Mouse (Mus musculus): ENCODE data around the gene Rad54l2. TPM values are rescaled to one million over a fixed set of nuclear protein-coding genes. Genes with fewer than 3 reads are reported as not detected.

The Rad54l2 gene
- 10 to 100 TPM; 29.5 to 31.2 TPM for total RNA-seq (2021)

DNA sequence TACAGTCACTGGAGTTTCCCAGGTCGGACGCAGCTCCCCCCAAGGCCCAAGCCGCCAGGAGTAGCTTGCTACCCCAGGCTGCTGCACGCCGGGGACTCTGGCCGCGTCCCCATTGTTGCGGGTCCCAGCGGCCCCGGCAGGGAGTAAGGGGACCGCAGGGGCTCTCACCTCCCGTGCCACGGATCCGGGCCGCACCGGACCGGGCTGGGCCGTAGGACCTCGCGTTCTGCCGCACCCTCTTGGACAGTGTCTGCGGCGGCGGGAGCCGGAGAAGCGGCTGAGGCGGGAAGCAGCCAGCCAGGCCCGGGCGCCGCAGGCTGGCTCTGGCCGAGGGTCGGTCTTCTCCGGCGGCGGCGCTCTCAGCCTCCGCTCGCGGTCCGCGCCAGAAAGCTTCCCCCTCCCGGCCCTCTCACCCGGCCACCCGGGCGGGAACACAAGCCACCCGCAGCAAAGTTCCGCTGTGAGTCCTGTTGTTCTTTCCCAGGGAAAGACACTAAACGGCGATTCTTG is at the start of gene Rad54l2:
Rad54l2 (minus strand) TSS at position 383 of the 510 bp plus-strand sequence.
- intact Hi-C loops (cut with DNase I), result no loop called here
- peak; percentile 84 for DNase-seq

DNA sequence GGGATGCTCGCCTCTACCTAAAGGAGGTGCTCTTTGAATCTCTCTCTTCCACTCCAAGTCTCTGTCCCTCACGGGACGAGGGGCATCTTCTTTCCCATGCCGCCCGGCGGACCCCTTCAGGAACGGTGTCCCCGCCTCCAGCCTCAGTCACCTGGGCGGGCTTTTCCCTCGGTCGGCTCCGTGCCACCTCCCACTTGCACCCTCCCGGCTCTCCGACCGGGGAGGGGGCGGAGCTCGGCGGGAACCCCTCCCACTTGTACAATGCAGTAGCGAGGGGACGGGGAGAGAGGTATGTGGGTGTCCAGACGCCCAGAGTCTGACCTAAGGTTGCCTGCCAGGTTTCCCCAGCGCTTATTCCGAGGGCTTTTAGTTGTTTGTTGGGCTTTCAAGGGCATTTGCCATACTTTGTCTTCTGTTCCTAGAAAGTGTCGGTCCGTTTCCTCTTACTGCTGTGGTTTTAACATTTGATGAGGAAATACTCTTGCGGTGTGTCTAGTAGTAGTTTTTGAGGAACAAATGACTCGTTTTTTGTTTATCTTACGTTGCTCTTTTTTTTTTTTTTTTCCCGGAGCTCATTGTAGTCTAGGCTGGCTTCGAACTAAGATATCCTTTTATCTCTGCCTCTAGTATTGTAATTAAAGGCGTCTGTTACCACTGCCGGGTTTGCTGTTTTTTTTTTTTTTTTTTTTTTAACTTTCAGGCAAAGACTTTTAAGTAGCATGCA is 33.5 kb upstream of the Rad54l2 start:
- peak; percentile 86 for DNase-seq
- intact Hi-C loops (cut with DNase I), result no loop called here

DNA sequence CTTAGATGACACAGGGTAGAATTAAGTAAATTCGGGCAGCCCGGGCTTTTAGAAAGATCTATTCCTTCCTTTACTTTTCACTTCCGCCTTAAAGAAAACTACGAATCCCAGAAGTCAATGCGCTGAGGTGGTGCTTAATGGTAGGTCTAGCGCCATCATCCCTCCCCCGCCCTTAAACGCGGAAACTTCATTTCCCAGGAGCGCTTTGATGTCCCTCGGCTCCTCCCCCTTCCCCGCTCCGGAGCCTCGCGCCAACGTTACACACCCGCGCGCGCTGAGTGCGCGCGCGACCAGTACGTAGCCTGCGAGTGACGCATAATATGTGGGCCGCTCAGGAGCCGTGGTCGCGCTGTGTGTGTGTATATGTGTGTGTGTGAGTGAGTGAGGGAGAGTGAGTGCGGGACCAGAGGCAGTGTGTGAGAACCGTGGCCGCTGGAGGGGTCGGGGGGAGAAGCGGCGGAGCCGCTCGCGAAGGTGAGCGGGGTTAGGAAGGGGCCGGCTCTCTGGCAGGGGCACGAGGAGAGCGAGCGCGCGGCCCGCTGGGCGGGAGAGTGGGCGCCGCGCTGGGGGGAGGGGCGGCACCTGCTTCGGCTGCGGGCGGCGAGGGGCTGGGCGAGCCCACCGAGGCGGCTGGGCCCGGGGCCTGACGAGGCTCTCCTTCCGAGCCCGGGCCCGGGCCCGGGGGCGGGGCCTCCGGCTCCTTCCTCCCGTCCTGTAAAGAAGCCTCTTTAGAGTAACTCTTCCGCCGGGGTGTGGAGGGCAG is 32.8 kb upstream of the Rad54l2 start, which contains the start of gene Dcaf1:
Dcaf1 (plus strand) TSS at position 257 of the 763 bp plus-strand sequence.
- DNase-seq, result peak; percentile 97
- intact Hi-C loops (cut with DNase I), result no loop called here

DNA sequence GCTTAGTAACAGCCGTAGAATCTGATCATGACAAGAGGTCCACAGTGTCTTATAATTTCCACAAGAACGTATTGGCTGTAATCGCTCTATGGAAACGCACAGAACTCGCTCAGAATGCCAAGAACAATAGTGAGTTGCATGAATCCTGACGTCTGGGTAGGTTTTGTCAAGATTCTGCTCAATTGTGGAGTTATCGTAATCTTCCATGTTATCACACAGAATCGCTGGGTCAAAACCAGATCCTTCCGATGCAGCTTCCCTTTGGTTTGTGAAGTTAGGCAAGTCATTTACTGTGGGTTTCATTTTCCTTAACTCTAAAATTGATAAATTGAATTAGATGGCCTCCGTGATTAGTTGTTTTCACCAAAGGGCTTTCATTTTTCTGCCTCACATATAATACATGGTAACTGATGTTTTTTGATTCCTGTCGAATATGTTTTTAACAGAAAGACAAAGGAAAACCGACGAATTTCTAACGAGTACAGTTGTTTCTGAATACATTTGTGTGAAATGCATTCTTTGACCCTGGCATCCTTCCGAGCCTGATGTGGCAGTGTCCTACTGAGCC is 32.1 kb upstream of the Rad54l2 start:
- DNase-seq, result no peak

DNA sequence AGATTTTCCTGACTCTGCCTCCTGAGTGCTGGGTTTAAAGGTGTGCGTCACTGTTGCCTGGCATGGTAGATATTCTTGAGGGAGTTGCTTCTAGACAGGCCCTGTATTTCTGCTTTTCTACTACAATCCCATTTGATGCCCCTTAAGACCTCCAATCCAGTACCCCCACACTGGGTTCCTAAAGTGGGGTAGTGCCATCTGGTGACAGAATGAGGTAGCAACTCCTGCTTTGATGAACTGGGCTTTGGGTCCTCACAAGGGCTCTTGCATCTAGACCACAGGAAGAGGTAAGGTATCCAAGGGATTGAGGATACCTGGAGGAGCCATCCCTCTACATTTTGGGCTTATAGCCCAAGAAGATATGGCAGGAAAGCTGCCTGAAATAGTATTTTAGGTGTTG is 30.2 kb upstream of the Rad54l2 start:
- DNase-seq, result peak; percentile 37
- intact Hi-C loops (cut with DNase I), result loop anchor here (10.0 kb wide), 1 partner anchor 144 kb away; no protein-coding TSS in a partner anchor

More for the DNA sequence above, 32.1 kb upstream of the Rad54l2 start:
- intact Hi-C loops (cut with DNase I), result no loop called here

DNA sequence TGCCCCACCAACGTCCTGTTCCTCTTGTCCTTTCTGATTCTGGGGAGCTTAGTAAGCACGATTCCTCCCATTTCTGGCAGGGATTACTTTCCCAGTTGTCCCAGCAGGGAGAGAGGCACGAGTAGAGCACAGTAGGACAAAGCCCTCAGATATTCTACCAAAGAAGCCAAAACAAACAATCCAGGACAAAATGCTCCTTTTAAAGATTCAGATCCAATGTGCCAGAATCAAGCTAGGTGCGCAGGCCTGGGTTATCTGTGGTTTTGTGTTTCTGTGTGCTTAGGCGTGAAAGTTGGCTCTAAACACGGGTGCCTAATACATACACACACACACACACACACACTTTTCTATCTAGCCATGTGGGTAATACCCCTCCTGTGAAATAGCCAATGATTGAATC is 29.2 kb upstream of the Rad54l2 start:
- intact Hi-C loops (cut with DNase I), result loop anchor here (10.0 kb wide), 1 partner anchor 143 kb away; no protein-coding TSS in a partner anchor
- DNase-seq, result no peak

DNA sequence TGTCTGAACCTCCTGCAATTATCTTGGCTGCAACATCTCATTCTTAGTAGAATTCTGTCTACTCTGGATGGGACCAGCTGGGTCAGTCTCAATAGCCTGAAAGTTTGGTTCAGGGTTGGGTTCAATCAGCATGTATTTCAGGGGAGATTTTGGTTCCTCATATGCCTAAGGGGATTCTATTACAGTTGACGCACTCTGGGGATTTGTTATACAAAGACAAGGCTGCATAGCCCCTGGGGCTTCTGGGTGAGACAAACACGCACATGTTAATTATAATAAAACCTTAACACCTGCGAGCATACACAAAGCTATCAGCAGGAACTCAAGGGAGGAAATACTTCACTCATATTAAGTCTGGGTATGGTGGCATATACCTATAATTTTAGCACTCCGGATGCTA is 17.5 kb upstream of the Rad54l2 start:
- DNase-seq, result no peak
- intact Hi-C loops (cut with DNase I), result loop anchor here (10.0 kb wide), 1 partner anchor 52 kb away; no protein-coding TSS in a partner anchor

DNA sequence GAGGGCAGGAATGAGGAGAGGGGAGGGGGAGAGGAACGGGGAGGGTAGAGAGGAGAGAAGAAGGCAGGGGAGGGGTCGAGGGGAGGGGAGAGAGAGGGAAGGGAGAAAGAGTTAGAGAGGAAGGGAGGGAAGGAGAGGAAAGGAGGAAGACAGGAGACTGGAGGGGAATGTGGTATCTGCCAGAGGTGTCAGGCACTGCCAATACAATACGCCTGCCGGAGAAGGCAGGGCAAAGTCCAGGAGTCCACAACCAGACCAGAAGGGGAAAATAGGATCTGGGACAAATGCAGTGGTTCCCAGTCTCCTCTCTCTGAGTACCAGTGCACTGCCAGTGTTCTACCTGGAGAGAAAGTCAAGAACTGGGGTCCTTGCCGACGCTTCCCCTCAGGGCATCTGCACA is 1.8 kb upstream of the Rad54l2 start:
- intact Hi-C loops (cut with DNase I), result no loop called here
- no peak for DNase-seq

DNA sequence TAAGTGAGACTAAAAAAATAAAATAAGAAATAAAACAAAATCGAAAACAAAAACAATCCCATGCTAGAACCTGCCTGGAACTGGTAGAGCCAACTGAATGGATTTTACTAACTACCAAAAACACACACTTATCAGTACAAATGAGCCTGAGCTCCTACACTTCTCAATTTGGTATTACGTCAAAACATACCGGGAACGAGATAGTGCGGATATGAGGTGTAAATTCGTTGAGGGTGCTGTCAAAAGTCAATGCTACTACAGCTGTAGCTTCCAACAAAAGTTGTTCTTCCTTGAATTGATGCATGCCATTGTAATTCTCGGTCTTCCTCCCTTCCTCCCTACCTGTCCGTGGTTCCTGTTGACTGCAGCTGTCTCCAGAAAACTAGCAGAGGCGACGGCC is 369 bp upstream of the Rad54l2 start:
- DNase-seq, result no peak
- intact Hi-C loops (cut with DNase I), result no loop called here

DNA sequence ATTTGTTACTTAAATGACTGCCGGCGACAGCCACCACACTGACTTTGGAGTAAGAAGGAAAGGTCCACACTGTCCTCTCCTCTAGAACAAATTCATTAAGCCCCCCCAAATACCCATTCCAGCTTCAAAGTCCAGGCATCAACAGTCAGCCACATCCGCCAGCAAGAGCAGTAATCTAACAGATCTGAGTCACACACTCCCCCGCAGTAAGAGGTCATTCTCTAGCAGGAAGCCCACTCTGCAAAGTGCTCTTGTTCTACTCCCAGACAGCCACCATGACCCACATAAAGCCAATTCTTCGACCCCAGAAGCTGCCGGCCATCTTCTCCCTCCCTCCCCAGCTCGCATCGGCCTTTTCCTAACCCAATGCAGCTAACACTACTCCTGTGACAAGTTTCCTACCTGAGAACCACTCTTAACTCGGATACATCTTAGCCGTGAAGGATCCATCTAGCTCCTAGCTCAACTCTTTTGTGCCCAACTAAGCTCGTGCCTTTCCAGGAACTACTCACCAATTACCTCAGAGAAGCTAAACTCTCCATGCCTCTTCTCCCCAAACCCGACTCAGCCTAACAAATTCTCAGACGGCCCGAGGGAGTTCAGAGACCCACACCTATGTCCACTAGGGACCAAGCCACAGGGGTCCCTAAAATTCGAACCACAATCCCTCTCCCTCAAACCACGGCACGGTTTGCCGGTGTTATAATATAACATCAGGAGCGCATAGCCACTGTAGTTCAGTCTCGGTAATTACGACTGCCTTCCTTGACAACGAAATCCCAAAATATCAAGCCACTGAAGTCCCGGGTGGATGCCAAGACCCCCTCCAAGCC is 799 bp downstream of the Rad54l2 start:
- no peak for DNase-seq
- intact Hi-C loops (cut with DNase I), result no loop called here

DNA sequence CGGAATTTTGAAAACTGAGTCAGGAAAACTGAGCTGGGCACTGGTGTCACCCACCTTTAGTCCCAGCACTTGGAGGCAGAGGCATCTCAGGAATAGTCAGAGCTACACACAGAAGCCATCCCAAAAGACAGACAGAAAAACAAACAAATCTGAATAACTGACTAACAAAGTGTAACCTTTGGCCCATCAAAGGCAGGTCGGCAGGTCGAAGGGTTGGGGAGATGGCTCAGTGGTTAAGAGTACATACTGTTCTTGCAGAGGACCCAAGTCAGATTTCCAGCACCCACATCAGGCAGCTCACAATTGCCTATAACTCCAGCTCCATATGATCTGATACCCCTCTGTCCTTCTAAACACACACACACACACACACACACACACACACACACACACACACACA is 3.8 kb downstream of the Rad54l2 start:
- no peak for DNase-seq
- intact Hi-C loops (cut with DNase I), result no loop called here

DNA sequence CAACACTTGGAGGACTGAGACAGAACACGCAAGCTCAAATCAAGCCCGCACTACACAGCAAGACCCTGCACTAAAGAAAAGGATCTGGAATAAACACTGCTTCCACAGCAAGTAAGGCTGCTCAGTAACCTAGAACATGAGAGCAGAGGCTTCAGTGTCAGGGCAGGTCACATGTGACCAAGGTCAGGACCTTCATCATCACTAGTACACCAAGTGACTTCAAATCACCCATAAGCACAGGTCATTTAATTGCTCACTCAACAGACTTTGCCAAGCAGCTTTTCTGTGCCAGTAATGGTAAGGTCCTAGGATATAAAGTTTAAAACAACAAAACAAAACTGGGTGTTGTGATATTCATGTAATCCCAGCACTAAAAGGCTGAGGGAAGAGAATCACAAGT is 5.4 kb downstream of the Rad54l2 start:
- DNase-seq, result no peak
- intact Hi-C loops (cut with DNase I), result no loop called here

DNA sequence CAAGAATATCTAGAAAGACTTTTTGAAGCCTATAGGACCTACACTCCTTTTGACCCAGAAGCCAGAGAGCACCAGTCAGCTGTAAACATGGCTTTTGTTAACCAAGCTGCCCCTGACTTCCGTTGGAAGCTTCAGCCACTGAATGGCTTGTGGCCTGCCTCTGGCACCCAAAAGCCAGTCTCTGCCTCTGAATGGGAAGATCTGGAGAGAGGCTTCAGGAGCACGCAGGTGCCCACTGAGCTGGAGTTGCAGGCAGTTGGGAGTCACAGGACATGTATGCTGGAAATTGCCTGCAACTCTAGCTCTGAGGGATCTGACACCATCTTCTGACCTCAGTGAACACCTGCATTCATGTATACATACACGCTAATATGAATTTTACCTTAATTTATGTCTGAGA is 8.9 kb downstream of the Rad54l2 start:
- intact Hi-C loops (cut with DNase I), result no loop called here
- DNase-seq, result no peak

DNA sequence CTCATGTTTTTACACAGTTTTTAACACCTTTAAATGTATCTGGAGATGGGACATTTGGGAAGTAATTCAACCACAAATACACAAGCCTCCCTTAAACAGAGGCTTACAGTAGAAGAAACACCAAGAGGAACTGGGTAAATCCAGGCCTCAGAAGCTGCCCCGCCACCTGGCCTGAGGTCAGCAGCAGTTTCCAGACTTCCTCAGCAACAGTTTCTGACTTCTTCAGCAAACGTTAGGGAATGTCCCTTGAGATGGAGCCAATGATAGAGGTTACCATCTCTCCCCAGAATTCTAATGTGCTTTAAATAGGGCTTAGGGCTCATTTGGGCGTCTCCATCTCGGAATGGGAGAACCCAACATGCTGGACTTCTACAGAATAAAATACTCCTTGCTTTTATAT is 10.7 kb downstream of the Rad54l2 start:
- intact Hi-C loops (cut with DNase I), result no loop called here
- no peak for DNase-seq

DNA sequence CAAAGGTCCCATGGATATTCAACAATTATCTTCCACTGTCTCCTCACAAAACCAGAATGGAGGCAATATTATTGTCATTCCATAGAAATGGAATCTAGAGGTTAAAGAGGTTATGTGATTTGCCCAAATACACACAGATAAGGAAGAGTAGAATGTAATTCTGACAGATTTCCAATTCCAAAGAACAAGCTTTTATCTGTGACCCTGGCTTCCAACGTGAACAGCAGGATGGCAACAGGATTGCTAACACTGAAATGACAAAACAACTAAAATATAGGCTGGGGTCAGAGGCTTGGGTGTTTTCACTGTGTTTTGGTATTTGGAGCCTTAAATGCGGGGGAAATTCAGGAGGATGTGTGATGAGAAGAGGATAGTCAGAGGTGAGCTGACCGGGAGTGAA is 11.6 kb downstream of the Rad54l2 start:
- intact Hi-C loops (cut with DNase I), result no loop called here
- DNase-seq, result no peak

DNA sequence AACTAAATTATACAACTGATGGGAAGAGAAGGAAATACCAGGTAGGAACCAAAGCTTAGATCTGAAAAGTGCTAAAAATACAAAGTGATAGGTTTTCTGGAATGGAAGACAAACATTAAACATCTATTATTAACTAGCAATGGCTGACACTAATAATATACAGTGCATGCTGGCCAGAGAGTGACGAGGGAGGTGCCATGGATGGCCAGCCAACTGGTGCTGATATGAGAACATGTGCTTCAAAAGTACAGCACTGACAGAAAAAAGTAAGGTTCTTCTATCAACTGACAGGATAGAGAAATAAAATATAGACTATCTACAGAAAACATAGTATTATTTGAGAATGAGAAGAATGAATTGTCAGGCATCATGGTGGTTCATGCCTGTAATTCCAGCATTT is 12.9 kb downstream of the Rad54l2 start:
- no peak for DNase-seq
- intact Hi-C loops (cut with DNase I), result no loop called here

DNA sequence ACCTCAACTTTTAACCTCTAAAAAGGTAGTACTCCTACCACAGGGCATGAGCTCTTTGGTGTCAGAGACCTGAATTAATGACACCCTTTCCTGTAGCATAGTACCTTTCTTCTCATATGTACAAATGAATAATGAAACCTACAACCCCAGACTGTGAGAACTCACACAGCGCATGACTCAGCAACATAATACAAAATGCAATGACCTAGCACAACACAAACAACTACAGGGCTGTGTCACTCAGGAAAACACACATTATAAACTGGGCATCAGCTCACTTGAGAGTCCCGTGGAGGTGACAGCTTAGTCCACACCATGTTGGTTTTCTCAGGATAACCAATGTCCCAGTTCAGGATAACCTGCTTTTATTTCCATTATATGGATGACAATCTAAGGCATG is 17.2 kb downstream of the Rad54l2 start:
- intact Hi-C loops (cut with DNase I), result no loop called here
- no peak for DNase-seq

DNA sequence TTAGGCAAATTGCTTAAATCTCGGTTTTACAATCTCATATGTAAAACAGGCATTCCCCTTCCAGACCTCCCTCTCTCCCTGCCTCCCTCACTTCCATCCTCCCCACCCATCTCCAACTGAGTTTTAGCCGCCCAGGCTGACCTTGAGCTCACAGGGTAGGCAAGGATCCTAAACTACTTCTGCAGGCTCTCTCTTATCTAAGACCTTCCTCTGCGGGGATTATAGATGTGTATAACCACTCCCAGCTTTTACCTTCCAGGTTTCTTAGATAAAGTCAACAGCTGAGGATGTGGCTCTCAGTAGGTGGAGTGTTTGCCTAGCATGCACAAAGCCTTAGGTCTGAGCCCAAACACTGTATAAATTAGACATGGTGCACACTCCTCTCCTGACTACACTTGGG is 18.8 kb downstream of the Rad54l2 start:
- intact Hi-C loops (cut with DNase I), result no loop called here
- no peak for DNase-seq

DNA sequence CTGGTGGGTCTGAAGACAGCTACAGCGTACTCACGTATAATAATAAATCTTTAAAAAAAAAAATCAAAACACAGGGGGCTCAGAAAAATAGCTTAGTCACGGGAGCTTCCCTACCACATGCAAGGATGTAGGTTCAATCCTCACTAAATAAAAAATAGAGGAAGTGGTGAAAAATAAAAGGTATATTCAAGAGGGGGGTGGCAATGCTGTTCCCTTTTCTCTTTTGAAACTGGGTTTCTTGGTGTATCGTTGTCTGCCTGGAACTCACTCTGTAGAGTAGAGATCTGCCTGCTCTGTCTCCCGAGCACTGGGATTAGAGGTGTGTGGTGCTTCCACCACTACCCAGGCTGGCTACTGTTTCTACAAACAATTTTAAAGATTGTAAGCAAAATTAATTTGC is 19.2 kb downstream of the Rad54l2 start:
- DNase-seq, result no peak
- intact Hi-C loops (cut with DNase I), result no loop called here

DNA sequence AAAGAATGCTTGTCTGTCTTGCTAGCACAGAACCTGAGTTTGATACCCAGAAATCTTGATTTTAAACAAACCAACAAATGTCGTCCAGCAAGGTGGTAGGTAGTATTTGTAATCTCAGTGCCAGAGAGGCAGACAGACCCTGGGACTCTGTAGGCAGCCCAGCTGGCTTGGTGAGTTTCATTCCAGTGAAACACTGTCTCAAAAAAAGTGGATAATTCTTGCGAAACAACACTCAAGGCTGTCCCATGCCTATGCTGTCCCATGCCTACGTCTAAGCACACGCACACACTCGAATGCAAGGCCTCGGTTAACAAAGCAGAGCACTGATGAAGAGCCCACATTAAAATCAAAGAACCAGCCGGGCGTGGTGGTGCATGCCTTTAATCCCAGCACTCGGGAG is 32.6 kb downstream of the Rad54l2 start:
- no peak for DNase-seq
- intact Hi-C loops (cut with DNase I), result loop anchor here (10.0 kb wide), 1 partner anchor 48 kb away; no protein-coding TSS in a partner anchor

Data from left cerebral cortex, postnatal 4 days (tissue).